Mouse (Mus musculus) heart, adult 18-20 months (tissue): ENCODE results near the gene Gm7792. TPM values are rescaled to one million over a fixed set of nuclear protein-coding genes. Genes with fewer than 3 reads are reported as not detected.
"Not testable (repeated sequence)": the region's sequence is repeated elsewhere in the genome, so short reads cannot be mapped to it uniquely, and the experiment has no call there.

Source experiments
- DNase-seq, 2 experiments: peaks; one replicate each; pipeline ENCODE4 v3.0.0; 2021 to 2022; ENCODE audit warnings: mixed read lengths in 1 of 2
- long read RNA-seq, 2 experiments: library from polyadenylated mRNA; stranded (forward); transcript quantifications; one replicate each; pipeline ENCODE4 v2.0.0; 2021
- total RNA-seq, 2 experiments: library from RNA; stranded (reverse); gene quantifications; 2 replicates each; pipeline ENCODE4 v1.2.3; 2021

Gm7792 gene
- not detected for total RNA-seq
- long read RNA-seq, experiment 1: 0 reads
- long read RNA-seq, experiment 2: 0 reads

DNA sequence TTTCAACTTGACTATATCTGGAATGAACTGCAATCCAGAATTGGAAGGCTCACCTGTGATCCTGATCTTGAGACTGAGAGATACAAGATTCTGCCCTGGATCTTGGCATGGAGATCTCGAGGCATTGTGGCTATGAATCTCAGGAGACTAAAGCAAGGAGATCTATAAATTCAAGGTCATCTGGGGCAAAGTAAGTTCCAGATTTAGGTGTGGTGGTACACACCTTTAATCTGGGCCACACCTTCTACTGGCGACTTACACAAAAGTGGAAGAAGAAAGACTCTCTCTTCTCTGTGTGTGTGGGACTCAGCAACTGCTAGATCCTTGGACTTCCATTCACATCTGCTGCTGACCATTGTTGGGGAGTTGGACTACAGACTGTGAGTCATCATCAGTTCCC, at the start of gene Gm7792:
TSS of gene Gm7792 (plus strand) at position 301 of the 400 bp plus-strand sequence.
- DNase-seq: not testable (repeated sequence)

Other genes starting within 250 kb of the Gm7792 start
- not detected for gene C87414, start 172.2 kb upstream of the Gm7792 start, total RNA-seq
- gene Gm16429, start 85.3 kb downstream of the Gm7792 start, total RNA-seq: not detected
- gene BC061212, start 226.8 kb downstream of the Gm7792 start, total RNA-seq: not detected
- not detected for gene Gm6351, start 232.6 kb downstream of the Gm7792 start, total RNA-seq